Mouse (Mus musculus) liver, postnatal 0 days (tissue): ENCODE measurements around the gene Polq. TPM values are rescaled to one million over a fixed set of nuclear protein-coding genes. Genes with fewer than 3 reads are reported as not detected.

Experiments used
- ATAC-seq: fragments of 200-750 bp; cut with Nextera tagmentation; 2 replicates; pipeline ENCODE4 v1.8.0; 2017; ENCODE audit warnings: mild to moderate bottlenecking, moderate library complexity
- DNase-seq: peaks from one replicate; pipeline ENCODE4 v3.0.0-alpha.2; 2016
- H3K27ac ChIP-seq: fragments of 300-500 bp; sonication (generic); 2 replicates; pipeline ENCODE4 v1.5.1; 2014; ENCODE audit warnings: antibody characterized with exemption, moderate library complexity, mild to moderate bottlenecking, low read depth
- H3K27me3 ChIP-seq: fragments of 300-500 bp; sonication (generic); 2 replicates; pipeline ENCODE4 v1.6.1; 2014; ENCODE audit warnings: low read length, control low read depth, mixed read lengths; ENCODE audit not compliant: insufficient read depth
- H3K36me3 ChIP-seq: fragments of 300-500 bp; sonication (generic); replicated peaks from 2 replicates; pipeline ENCODE4 v1.6.1; 2014; ENCODE audit warnings: mild to moderate bottlenecking, control low read depth, low read length, moderate library complexity, mixed read lengths; ENCODE audit not compliant: insufficient read depth
- H3K4me1 ChIP-seq: fragments of 300-500 bp; sonication (generic); 2 replicates; pipeline ENCODE4 v1.6.1; 2014; ENCODE audit warnings: antibody characterized with exemption, mild to moderate bottlenecking, control low read depth; ENCODE audit not compliant: insufficient read depth
- H3K4me2 ChIP-seq: fragments of 300-500 bp; sonication (generic); 2 replicates; pipeline ENCODE4 v1.6.1; 2014; ENCODE audit warnings: low read depth, mild to moderate bottlenecking, low read length, moderate library complexity, mixed read lengths
- H3K4me3 ChIP-seq: fragments of 300-500 bp; sonication (generic); 2 replicates; pipeline ENCODE4 v1.5.1; 2014; ENCODE audit warnings: low read depth, low read length
- H3K9ac ChIP-seq: fragments of 300-500 bp; sonication (generic); replicated peaks from 2 replicates; pipeline ENCODE4 v1.6.1; 2014; ENCODE audit warnings: mild to moderate bottlenecking, moderate library complexity
- H3K9me3 ChIP-seq: fragments of 300-500 bp; sonication (generic); 2 replicates; pipeline ENCODE4 v1.6.1; 2016; ENCODE audit warnings: mild to moderate bottlenecking, control low read depth, low read length, mixed read lengths
- CTCF ChIP-seq: sonication (generic); IDR thresholded peaks from 2 replicates; pipeline ENCODE4 v1.5.1; 2016; ENCODE audit warnings: antibody characterized with exemption, low read depth
- EP300 ChIP-seq: IDR thresholded peaks from 2 replicates; pipeline ENCODE4 v1.6.1; 2016; ENCODE audit warnings: antibody characterized with exemption, low read depth, mild to moderate bottlenecking
- WGBS: fragments of 180-500 bp; shearing (Covaris S2); extraction: QIAGEN DNeasy Blood & Tissue Kit; methylation state at CpG from one replicate; pipeline ENCODE4 v1.1.7; 2014; ENCODE audit not compliant: insufficient replicate concordance; 5-methylcytosine and 5-hydroxymethylcytosine counted together
- polyA plus RNA-seq: library from polyadenylated mRNA; unstranded; fragments of >200 nt; fragmentation: Nextera tagmentation; extraction: Ambion mirVana; gene quantifications from 2 replicates; pipeline ENCODE4 v1.2.1, GENCODE M21; 2015

Gene Polq
- polyA plus RNA-seq, result 2.3 and 2.7 TPM in 2 replicates

DNA sequence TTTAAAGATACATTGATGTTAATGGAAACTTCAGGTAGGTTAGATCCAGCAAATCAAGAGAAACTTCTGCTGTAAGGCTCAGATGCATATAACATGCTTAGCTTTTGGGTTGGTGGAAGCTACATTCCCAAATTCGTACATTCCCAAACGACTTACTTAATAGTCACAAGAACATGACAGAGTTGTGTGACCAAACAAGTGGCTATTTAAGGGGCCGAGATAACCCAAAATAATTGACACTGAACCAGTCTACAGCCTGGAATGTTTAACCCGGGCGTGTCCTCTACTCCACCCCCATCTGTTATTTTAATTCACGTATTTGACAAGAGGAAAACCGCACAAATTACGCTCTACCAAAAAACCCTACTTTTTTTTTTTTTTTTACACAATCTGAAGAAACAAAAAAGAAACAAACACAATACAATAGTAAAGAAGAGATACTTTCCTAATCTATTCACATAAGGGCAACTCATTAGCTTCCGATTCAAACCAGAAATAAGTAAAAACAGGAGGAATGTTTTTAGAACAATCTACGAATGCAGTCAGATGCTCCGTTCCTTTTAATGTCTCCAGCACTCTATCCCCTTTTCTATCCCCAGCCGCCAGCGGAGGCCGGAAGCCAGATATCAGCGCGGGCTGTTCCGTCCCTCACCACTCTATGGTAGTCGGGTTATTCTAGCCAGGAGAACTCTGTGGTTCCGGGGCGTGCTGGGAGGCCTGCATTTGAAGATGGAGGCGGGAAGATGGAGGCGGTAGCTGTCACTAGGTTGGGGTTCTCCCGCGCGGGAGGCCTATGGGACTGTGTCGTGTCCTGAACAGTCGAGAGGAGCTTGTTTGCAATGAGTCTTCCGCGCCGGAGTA lies at the start of gene Polq:
Gene Polq (plus strand): TSS at position 726 of the 861 bp plus-strand sequence.
- peak; percentile 99 for ATAC-seq
- H3K9me3 ChIP-seq, result no peaks in the 10 kb centered on the region
- no peaks in the 10 kb centered on the region for H3K27me3 ChIP-seq
- no peak for TF ChIP-seq CTCF
- TF ChIP-seq EP300, result peak; percentile 82; the same call in 1 of the 2 replicates
- peaks cover 5% of the 10 kb centered on the region; the same call in 1 of the 2 replicates for H3K36me3 ChIP-seq
- H3K27ac ChIP-seq, result peak within 1 kb of the TSS; percentile 48; the same call in 1 of the 2 replicates
- WGBS, result 2% methylated on average over 30 of the region's 30 CpGs
- H3K4me3 ChIP-seq, result peak within 1 kb of the TSS; percentile 77
- DNase-seq, result peak; percentile 94
- H3K4me1 ChIP-seq, result peaks cover 13% of the 10 kb centered on the region
- H3K4me2 ChIP-seq, result peak within 1 kb of the TSS; percentile 87
- H3K9ac ChIP-seq, result peak within 1 kb of the TSS; percentile 79

DNA sequence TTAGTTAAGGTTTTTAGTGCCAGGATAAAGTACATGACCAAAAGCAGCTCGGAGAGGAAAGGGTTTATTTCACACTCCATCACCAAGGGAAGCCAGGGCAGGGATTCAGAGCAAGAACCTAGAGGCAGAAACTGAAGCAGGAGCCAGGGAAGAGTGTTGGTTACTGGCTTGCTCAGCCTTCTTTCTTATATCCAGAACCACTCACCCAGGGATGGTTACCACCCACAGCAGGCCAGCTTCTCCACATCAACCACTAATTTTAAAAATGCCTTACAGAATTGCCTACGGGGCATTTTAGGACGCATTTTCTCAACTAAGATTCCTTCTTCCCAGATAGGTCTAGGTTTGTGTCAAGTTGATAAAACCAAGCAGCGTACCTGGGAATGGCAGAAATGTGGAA lies 48.2 kb upstream of the Polq start:
- 75% methylated on average over 4 of the region's 4 CpGs for WGBS
- H3K27ac ChIP-seq, result no peak overlapping the region
- H3K4me2 ChIP-seq, result no peak overlapping the region
- no peaks in the 10 kb centered on the region for H3K4me1 ChIP-seq
- H3K9ac ChIP-seq, result no peak overlapping the region
- no peak for ATAC-seq
- no peak for DNase-seq
- H3K27me3 ChIP-seq, result no peaks in the 10 kb centered on the region
- TF ChIP-seq EP300 (no peak), CTCF (no peak)
- no peak overlapping the region for H3K4me3 ChIP-seq
- no peaks in the 10 kb centered on the region for H3K9me3 ChIP-seq
- peaks cover 6% of the 10 kb centered on the region for H3K36me3 ChIP-seq

DNA sequence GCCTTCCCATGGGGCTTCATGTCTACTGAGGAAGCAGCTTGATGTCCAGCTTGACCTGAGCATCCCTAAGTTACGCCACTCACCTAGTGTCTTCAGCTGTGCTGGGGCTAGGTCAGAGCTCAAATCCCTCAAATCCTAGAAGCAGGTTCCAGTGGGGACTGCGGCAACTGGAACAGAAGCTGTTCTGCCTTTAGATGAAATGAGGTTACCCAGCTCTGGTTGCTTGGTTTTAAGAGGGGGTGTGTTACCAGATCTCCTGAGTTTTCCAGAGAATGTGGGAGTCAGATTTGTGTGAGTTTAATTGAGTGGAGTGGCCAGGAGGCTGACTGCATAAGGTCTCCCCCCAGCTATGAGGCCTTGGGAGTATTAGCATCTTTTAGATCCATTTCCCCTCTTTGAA lies 32.5 kb upstream of the Polq start:
- H3K4me3 ChIP-seq, result no peak overlapping the region
- no peaks in the 10 kb centered on the region for H3K4me1 ChIP-seq
- TF ChIP-seq CTCF, result no peak
- TF ChIP-seq EP300, result no peak
- no peak overlapping the region for H3K9ac ChIP-seq
- H3K27me3 ChIP-seq, result no peaks in the 10 kb centered on the region
- H3K4me2 ChIP-seq, result no peak overlapping the region
- H3K27ac ChIP-seq, result no peak overlapping the region
- DNase-seq (no peak), ATAC-seq (no peak)
- H3K9me3 ChIP-seq, result no peaks in the 10 kb centered on the region
- no peaks in the 10 kb centered on the region for H3K36me3 ChIP-seq
- WGBS, result 80% methylated on average over 2 of the region's 2 CpGs

GRCm38 (mm10) chr16:36983796-36984195 lies 27.8 kb upstream of the Polq start:
- DNase-seq (no peak), ATAC-seq (no peak)
- no peaks in the 10 kb centered on the region for H3K9me3 ChIP-seq
- no peaks in the 10 kb centered on the region for H3K27me3 ChIP-seq
- no peak overlapping the region for H3K4me2 ChIP-seq
- 72% methylated on average over 1 of the region's 1 CpGs for WGBS
- H3K36me3 ChIP-seq, result no peaks in the 10 kb centered on the region
- TF ChIP-seq CTCF (no peak), EP300 (no peak)
- H3K4me3 ChIP-seq, result no peak overlapping the region
- no peak overlapping the region for H3K27ac ChIP-seq
- peaks cover 4% of the 10 kb centered on the region; the same call in 1 of the 2 replicates for H3K4me1 ChIP-seq
- no peak overlapping the region for H3K9ac ChIP-seq

DNA sequence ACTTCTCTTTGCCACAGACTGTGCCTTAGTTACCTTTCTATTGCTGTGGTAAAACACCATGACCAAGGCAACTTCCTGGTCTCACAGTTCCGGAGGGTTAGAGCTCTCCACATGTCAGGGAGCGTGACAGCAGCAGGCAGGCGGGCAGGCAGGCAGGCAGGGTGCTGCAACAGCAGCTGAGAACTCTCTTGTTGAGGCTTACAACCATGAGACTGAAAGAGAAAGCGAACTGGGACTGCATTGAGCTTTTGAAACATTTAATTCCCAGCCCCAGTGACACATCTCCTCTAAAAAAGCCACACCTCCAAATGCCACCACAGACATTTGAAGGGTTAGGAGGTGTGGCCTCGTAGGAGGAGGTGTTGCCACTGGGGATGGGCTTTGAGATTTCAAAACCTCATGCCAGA lies 25.9 kb upstream of the Polq start:
- H3K27me3 ChIP-seq, result no peaks in the 10 kb centered on the region
- H3K4me1 ChIP-seq, result peaks cover 4% of the 10 kb centered on the region; the same call in 1 of the 2 replicates
- H3K9ac ChIP-seq, result no peak overlapping the region
- no peaks in the 10 kb centered on the region for H3K36me3 ChIP-seq
- no peak overlapping the region for H3K4me3 ChIP-seq
- WGBS, result 35% methylated on average over 5 of the region's 5 CpGs
- DNase-seq, result no peak
- no peak for TF ChIP-seq CTCF
- ATAC-seq, result peak; percentile 56
- H3K9me3 ChIP-seq, result no peaks in the 10 kb centered on the region
- no peak overlapping the region for H3K27ac ChIP-seq
- peak overlapping the region; percentile 19 for H3K4me2 ChIP-seq

- no peak for TF ChIP-seq EP300
- TF ChIP-seq CTCF, result no peak
- no peaks in the 10 kb centered on the region for H3K9me3 ChIP-seq
- WGBS, result 83% methylated on average over 2 of the region's 2 CpGs
- H3K36me3 ChIP-seq, result no peaks in the 10 kb centered on the region
- H3K9ac ChIP-seq, result no peak overlapping the region
- H3K27me3 ChIP-seq, result no peaks in the 10 kb centered on the region
- peaks cover 4% of the 10 kb centered on the region; the same call in 1 of the 2 replicates for H3K4me1 ChIP-seq
- H3K4me2 ChIP-seq, result no peak overlapping the region
- DNase-seq (no peak), ATAC-seq (no peak)
- no peak overlapping the region for H3K4me3 ChIP-seq
- H3K27ac ChIP-seq, result no peak overlapping the region
These were observed 24.2 kb upstream of the Polq start for GRCm38 (mm10) chr16:36987399-36987798.
